Mouse (Mus musculus): Measurements from ENCODE around the gene Klrb1a. TPM values are rescaled to one million over a fixed set of nuclear protein-coding genes. Genes with fewer than 3 reads are reported as not detected.

Gene Klrb1a
- not detected in 2 replicates for polyA plus RNA-seq (2021; fragmentation: Nextera tagmentation)
- long read RNA-seq, experiment 1 = 0 reads
- long read RNA-seq, experiment 2 = 0 reads

GRCm38 (mm10) chr6:128623433-128623832, at the start of gene Klrb1a:
TSS of gene Klrb1a (minus strand) at chr6:128623533.

GRCm38 (mm10) chr6:128662206-128662605, 38.9 kb upstream of the Klrb1a start, which contains the start of gene Clec2h:
TSS of gene Clec2h (plus strand) at chr6:128662385.

GRCm38 (mm10) chr6:128581508-128581907, 41.8 kb downstream of the Klrb1a start, which contains the start of gene A2ml1:
TSS of gene A2ml1 (minus strand) at chr6:128581608.

Other genes with a start within 250 kb of the Klrb1a start
- 2.2 and 2.3 TPM in 2 replicates for gene Tex52, start 248.1 kb downstream of the Klrb1a start, polyA plus RNA-seq (2021; fragmentation: Nextera tagmentation)
- gene Gm44596, start 248.0 kb downstream of the Klrb1a start, polyA plus RNA-seq (2021; fragmentation: Nextera tagmentation) = not detected in 2 replicates
- gene Nrip2, start 224.2 kb downstream of the Klrb1a start, polyA plus RNA-seq (2021; fragmentation: Nextera tagmentation) = 12.0 and 12.7 TPM in 2 replicates
- gene Itfg2, start 198.6 kb downstream of the Klrb1a start, polyA plus RNA-seq (2021; fragmentation: Nextera tagmentation) = 12.3 and 13.9 TPM in 2 replicates
- gene Fkbp4, start 184.9 kb downstream of the Klrb1a start, polyA plus RNA-seq (2021; fragmentation: Nextera tagmentation) = 90.8 and 93.8 TPM in 2 replicates
- not detected in 2 replicates for gene Pzp, start 96.8 kb downstream of the Klrb1a start, polyA plus RNA-seq (2021; fragmentation: Nextera tagmentation)
- 42.6 and 55.8 TPM in 2 replicates for gene A2ml1, start 41.9 kb downstream of the Klrb1a start, polyA plus RNA-seq (2021; fragmentation: Nextera tagmentation)
- not detected in 2 replicates for gene Clec2h, start 38.9 kb upstream of the Klrb1a start, polyA plus RNA-seq (2021; fragmentation: Nextera tagmentation)
- not detected in 2 replicates for gene Klrb1, start 99.5 kb upstream of the Klrb1a start, polyA plus RNA-seq (2021; fragmentation: Nextera tagmentation)
- not detected in 2 replicates for gene Klrb1c, start 165.7 kb upstream of the Klrb1a start, polyA plus RNA-seq (2021; fragmentation: Nextera tagmentation)
- gene Gm44511, start 202.8 kb upstream of the Klrb1a start, polyA plus RNA-seq (2021; fragmentation: Nextera tagmentation) = not detected in 2 replicates
- not detected in 2 replicates for gene Klrb1b, start 202.8 kb upstream of the Klrb1a start, polyA plus RNA-seq (2021; fragmentation: Nextera tagmentation)